Mouse (Mus musculus) lung, postnatal 0 days (tissue): ENCODE data around the gene Osgin1.

Source experiments
- CTCF ChIP-seq: IDR thresholded peaks from 2 replicates; pipeline ENCODE4 v1.5.1; 2016; ENCODE audit warnings: antibody characterized with exemption, mild to moderate bottlenecking
- EP300 ChIP-seq: IDR thresholded peaks from 2 replicates; pipeline ENCODE4 v1.6.1; 2016; ENCODE audit warnings: antibody characterized with exemption, mild to moderate bottlenecking, control low read depth

DNA sequence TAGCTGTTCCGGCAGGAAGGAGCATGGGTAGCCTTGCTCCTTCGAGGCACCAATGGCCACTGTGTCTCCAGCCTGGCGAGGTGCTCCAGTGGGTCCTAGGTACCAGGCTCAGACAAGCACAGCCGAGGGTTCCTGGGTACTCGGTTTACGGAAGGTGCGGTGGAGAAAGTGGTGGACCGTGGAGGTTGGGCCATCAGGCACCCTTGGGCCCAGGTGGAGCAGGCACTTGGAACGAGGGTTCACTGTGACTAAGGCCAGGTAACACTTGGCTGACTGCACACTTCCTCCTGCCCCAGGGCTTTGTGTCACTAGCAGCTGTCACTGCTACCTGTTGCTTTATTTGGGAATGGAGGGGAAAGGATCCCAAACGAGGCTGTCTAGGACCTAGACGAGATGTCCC, 3.6 kb downstream of the Osgin1 start:
- no peak for TF ChIP-seq EP300
- no peak for TF ChIP-seq CTCF
